Mouse (Mus musculus): ENCODE results near the gene Itln1.
"Not testable (repeated sequence)": the region's sequence is repeated elsewhere in the genome, so short reads cannot be mapped to it uniquely, and the experiment has no call there.

Gene Itln1

DNA sequence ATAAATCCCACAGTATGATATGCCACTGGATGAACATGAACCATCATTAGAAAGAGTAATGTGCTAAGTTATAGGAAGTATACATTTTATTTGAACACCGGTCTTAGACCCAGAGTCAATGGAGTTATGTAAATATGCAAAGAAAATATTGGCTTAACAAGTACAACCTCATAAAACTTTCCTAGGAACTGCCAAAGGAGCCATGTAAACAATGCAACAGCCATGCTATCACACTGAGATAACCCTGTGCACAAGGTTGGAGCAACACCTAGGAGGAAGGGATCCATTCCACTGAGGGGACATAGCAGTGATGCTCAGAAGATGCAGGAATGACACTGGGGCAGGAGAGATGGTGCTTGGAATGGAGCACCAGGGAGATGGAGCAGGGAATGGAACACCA, 21.3 kb downstream of the Itln1 start:
- in situ Hi-C loops (cut with MboI, MseI) = no loop called here

DNA sequence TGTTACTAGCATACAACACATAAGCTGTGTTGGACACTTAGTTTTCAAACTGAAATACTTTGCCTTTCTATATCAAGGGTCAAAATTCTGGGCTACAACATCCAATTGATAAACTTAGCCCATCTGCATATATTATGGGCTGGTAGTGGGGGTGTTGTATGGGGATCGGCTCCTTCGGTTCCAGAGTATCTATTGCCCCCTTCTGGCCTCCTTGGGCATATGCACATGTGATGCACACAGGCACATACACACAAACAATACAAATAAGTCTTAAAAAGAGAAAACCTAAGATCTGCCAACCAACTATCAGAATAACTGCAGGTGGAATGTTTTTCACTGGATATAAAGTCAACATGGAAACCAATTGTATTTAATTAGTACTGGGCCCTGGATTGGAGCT, 21.9 kb downstream of the Itln1 start:
- in situ Hi-C loops (cut with MboI, MseI) = no loop called here

DNA sequence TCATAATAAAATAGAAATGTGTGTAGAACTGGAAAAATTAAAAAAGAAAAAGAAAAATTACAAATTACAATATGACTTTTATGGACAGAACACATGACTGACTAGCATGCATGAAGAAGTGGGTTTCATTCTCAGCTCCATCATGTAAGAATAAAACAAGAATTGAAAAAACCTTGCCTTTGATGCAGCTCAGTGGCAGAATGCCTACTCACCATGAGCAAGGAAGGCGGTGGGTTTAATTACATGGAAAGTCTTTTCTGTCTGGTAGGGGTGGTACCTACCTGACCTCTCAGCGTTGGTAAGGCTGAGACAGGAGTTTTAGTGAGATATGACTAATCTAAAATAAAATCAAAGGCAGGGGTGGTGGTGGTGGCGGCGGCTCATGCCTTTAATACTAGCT, 30.5 kb downstream of the Itln1 start:
- in situ Hi-C loops (cut with MboI, MseI) = no loop called here

DNA sequence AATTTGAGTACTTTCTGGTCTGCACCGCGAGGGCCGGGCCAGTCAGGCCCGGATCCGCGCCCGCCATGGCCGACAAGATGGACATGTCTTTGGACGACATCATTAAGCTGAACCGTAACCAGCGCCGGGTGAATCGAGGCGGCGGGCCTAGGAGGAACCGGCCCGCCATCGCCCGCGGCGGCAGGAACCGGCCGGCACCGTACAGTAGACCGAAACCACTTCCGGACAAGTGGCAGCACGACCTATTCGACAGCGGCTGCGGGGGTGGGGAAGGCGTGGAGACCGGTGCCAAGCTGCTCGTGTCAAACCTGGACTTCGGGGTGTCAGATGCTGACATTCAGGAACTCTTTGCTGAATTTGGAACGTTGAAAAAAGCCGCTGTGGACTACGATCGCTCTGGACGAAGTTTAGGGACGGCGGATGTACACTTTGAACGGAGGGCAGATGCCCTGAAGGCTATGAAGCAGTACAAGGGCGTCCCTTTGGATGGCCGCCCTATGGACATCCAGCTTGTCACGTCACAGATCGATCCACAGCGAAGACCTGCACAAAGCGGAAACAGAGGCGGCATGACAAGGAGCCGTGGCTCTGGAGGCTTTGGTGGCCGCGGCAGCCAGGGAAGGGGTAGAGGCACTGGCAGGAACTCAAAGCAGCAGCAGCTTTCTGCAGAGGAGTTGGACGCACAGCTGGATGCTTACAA, 31.4 kb downstream of the Itln1 start:
- in situ Hi-C loops (cut with MboI, MseI) = no loop called here

DNA sequence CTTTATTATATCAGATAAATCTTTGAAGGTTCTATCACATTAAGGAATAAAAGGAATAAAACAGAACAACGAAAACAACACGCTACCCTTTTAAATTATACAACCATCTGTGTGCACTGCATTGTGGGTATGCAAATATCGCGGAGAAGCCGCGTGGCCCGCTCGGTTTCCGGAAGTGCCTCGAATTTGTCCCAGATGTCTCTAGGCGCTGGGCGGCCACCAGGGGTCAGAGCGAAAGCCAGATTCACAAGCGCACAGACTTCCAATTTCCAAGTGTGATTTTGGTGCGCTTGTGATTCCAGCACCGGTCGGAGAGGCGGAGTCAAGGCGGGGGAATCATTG, 31.9 kb downstream of the Itln1 start, which contains the start of gene Alyref2:
TSS of gene Alyref2 (plus strand) at position 229 of the 342 bp plus-strand sequence.
- in situ Hi-C loops (cut with MboI, MseI) = no loop called here

DNA sequence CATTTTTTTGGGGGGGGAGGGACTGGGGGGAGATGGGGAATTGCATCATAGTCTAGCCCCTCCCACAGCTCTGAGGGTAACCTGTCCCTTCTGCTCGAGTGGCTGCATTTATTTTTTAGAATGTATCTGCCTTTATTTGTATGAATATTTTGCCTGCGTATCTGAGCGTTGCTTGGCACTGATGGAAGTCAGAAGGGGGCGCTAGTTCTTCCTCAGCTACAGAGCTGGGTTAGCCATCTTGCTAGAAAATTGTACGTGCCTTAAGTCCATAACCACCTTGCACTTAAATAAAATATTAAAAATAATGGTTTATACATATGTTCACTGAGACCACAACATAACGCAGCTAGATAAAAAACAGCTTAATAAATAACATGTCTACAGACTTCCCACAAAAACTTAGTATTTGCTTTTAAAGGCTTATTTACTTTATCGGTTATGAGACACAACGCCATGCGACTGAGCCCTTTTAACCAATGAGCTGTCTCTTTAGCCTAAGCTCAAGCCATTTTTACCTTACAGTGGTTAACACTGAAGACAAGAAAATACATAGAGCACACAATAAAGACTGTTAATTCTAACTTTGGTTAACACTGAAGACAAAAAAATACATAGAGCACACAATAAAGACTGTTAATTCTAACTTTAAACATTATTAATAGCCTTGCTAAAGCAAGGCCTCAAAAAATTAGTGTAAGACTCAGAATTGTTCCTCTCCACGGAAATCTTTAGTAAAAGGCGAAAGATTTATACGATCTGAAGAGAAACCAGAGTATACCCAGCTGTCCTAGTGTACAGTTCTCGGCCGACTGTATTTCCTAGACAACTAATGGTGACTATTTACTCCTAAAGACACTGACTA, 32.5 kb downstream of the Itln1 start:
- in situ Hi-C loops (cut with MboI, MseI) = no loop called here

DNA sequence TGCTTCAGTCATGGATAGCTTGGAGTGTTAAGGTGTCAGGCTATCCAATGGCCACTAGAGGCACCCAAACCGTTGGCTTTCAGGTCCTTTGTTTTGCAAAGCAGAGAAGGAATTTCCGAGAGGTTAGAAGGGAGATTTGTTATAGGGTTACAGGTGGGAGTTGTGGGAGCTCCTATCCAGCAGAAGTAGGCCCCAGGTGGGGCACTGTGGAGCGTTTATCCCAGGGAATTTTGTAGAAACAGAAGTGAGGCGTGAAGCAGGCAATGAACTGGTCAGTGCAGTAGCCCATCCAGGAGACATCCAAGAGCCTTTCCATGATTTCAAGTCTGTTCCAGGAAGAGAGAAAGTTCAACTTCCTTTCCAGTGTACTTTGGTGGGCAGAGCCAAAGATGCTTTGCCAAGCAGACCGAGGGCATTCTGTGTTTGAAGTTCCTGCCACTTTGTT, 33.4 kb downstream of the Itln1 start:
- in situ Hi-C loops (cut with MboI, MseI) = no loop called here

DNA sequence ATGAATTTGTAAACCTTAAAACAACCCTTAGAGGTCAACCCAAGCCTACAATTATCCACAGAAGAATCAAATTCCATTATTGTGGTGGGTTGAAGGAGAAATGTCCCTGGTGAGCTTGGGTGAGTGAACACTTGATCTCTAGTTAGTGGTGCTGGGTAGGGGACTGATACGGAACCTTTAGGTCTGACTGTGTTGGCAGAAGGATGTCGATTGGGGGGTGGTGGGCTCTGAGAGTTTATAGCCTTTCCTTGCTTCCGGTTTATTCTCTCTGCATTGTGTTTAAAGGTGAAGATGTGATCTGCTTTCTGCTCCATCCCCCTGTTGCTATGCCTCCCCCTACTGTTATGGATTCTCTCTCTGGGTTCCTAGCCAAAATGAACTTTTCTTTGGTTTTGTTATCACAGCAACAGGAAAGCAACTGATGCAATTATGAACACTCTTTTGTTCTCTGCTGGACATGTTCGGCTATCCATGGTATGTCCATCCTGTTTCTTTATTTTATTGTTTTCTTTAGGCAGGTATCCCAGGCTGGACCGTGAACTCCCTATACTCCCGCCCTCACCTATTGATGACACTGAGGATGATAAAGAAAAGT, 34.0 kb downstream of the Itln1 start:
- in situ Hi-C loops (cut with MboI, MseI) = no loop called here

DNA sequence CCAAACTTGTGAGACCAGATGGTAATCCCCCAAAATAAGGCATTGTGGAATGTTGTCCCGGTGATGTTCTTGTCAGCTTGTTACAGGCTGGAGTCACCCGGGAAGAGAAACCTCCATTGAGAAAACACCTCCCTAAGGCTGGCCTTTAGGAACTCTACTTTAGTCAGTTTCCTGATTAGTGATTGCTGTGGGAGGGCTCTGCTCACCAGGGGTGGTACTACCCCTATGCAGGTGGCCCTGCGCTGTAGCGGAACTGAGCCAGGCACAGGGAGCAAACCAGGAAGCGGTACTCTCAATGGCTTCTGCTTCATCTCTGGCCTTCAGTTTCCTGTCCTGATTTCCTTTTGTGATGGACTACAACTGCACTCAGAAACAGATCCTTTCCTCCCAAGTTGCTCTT, 35.2 kb downstream of the Itln1 start:
- in situ Hi-C loops (cut with MboI, MseI) = no loop called here

DNA sequence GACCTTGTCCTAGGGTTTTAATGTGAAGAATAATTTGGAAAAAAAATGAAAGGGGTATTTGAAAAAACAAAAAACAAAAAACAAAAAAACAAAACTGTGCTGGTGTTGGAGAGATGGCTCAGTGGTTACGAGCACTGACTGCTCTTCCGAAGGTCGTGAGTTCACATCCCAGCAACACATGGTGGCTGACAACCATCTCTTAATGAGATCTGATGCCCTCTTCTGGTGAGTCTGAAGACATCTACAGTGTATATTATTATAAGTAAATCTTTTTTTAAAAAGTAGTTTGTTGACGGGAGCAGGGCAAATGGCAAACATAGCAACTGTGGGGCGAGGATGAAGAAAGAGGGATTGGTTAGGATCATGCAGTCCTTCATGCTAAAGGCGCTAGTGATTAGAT, 39.7 kb downstream of the Itln1 start:
- in situ Hi-C loops (cut with MboI, MseI) = no loop called here

DNA sequence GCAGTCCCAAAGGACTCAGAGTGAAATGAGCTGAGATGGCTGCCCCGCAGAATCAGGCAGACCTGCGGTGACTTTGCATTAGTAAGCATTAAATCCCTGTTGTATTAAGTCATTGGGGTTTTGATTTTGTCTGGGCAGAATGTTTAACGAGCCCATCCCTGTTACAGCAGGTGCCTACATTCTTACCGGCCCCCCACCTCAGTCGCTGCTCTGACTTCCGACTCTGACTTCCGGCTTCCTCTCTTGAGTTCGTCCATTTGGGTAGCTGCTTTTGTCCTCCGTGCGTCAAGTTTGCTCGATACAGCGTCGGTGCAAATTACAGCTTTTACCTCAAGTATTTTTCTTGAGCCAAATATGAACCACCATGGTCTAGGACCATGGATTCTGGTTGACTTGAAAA, 40.9 kb downstream of the Itln1 start:
- in situ Hi-C loops (cut with MboI, MseI) = no loop called here

DNA sequence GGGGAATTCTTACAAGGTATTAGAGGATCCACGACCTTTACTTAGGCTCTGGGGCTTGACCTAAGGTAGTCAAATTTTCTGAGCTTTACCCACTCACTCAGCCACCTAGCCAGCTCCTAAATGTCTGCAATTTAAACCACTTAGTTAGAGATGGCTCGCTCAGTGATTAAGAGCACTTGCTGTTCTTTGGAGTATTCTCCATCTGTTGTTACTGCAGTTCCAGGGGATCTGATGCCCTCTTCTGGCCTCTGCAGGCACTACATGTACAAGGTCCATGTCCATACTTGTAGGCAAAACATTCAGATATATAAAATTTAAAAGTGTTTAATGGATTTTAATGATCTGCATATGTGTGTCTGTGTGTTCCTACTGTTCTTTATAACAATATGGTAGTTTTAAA, 56.1 kb downstream of the Itln1 start:
- in situ Hi-C loops (cut with MboI, MseI) = no loop called here

DNA sequence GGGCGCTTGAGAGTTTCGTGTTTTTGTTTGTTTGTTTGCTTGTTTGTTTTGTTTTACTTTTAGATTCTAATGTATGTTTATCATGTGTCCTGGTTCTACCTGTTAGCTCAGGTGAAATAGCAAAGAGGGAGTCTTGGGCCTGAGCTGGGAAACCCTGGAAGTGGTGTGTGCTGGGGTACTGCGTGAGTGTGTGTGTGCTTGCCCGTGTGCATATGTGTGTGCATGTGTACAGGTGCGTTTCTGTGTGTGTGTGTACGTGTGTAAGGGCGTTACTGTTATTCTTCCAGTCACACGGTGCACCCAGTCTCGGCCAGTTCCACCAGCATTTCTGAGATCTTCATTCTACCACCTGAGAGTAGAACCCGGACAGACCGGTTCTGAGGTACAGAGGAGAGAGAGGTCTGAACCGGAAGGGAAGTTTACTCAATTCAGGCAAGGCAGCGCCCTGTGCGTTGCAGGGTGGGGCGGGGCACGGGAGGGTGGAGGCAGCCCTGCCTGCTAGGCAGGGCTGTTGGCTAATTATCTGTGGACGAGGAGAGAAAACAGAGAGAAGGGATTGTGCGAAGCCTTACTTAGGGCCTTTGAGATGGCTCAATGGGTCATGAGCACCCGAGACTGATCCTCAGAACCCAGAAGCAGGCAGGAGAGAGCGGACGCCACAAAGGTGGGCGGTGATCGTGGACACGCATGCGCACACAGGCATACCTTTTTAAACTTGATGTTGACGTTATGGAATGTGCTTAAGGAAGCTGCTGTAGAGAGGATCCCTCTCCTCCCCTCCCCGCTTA, 57.1 kb downstream of the Itln1 start:
- in situ Hi-C loops (cut with MboI, MseI) = no loop called here

DNA sequence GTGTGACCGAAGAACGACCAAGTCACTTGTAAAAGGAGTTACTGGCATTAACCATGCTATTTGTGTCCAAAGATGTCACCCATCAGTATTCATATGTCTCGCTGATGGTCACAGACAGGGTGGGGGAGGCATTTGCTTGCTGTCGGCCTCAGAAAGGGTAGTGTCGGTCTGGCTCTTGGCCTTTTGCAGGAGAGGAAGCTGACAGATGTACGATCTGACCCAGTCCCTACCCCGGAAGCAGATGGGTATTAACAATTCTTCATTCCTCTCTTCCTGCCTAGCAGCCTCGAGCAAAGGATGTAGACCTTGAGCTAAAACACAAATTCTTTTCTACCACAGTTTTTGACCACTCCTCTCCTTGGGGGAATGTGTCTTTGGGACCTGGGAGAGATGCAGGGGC, 58.0 kb downstream of the Itln1 start:
- in situ Hi-C loops (cut with MboI, MseI) = no loop called here

DNA sequence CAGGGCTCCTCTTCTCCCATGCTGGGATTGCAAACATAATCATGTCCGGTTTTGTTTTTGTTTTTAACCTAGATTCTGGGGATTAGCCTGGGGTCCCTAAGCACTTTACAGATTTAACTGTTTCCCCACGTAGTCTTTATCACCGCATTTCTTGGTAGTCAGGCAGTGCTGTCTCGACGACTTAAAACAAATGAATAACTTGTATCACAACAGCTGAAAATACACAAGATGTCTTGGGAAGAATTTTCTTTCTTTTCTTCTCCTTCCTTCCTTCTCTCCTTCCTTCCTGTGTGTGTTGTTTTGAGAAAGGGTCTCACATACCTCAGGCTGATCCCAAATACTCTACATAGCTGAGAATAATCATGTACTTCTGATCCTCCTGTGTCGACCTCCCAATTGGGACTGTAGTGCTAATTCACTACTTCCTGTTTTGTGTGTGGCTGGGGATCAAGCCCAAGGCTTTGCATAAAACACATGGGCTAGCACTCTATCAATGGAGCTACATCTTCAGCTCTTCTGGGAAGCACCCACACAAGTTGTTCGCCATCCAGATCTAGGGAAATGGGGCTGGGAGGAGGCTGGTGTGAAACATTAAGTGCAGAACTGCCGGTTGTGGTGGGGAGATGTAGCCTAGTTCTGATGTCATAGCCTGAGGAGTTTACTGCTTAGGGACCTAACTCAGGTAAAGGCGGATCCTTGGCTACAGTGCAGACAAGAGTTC, 61.0 kb downstream of the Itln1 start:
- in situ Hi-C loops (cut with MboI, MseI) = no loop called here

DNA sequence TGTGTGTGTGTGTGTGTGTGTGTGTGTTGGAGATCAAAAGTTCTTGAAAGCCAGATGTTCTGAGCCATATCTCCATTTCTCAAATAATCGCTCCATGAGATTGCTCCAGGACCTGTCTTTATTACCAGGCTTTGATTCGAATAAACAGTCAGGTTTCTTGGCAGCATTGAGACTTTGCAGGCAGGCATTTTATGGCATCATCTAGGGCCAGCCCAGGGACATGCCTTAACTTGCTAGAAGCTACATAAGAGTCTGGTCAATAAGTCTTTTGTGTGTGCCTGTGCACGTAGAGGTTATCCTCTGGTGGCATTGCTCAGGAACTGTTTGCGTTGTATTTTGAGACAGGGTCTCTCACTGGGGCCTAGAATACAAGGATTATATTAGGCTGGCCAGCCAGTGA, 61.6 kb downstream of the Itln1 start:
- in situ Hi-C loops (cut with MboI, MseI) = no loop called here

DNA sequence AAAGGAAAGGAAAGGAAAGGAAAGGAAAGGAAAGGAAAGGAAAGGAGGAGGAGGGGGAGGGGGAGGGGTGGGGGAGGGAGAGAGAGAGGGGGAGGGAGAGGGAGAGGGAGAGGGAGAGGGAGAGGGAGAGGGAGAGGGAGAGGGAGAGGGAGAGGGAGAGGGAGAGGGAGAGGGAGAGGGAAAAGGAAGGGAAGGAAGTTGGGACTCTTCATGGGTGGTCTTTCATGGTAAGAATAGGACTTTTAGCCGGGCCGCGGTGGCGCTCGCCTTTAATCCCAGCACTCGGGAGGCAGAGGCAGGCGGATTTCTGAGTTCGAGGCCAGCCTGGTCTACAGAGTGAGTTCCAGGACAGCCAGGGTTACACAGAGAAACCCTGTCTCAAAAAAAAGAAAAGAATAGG, 63.2 kb downstream of the Itln1 start:
- in situ Hi-C loops (cut with MboI, MseI) = not testable (repeated sequence)

DNA sequence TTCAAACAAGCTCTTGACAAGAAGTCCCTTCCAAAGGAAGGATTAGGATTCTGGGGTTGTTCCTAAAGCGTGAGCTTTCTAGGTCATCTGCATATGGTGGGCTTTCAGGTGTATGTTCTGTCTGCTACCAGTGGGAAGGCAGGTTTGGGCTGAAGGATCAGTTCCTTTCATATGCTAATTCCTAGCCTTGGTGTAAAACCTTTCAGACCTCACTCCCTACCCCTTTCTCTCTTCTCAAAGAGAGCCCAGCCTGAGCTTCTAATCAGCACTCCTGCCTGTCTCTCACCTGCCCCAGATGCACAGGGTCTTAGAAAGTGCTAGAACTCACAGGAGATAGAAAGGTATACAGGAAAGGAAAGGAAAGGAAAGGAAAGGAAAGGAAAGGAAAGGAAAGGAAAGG, 63.6 kb downstream of the Itln1 start:
- in situ Hi-C loops (cut with MboI, MseI) = no loop called here

DNA sequence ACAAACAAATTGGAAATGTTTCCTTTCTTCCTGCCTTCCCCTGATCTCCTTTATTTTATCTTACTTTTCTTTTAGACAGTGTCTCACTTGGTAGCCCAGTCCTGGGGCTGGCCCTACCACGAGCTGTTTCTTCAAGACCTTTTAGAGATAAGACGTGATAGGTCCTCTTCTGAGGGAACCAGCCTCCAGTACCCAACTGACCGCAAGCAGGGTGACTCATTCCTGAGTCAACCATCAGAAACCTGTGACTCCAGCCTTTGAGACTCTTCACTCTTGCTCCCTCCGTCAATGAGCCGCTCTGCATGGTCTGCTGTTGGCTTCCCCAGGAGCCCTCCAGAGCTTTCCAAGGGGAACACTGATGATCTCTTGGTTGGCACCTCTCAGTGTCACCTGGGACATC, 64.2 kb downstream of the Itln1 start:
- in situ Hi-C loops (cut with MboI, MseI) = no loop called here

DNA sequence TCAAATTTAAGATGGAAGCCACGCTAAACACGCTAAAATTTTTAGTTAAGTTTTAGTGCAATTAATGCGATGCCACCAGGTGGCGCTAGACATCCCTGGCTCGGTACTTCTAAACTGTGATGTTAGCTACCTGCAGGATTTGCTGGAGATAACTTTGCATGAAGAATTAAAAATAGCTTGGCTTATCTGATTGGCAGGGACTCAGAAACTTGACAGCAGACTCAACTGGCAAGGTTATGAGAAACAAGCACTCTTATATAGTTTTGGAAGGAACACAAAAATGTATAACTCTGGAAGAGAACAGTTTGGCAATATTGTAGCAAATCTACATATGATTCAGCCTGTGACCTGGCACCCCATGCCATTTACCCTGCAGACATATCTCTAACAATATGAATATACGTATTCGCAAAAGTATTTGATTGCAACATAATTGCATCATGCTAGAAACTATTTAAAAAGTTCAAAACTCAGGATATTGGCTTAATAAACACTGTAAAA, 64.7 kb downstream of the Itln1 start:
- in situ Hi-C loops (cut with MboI, MseI) = no loop called here

DNA sequence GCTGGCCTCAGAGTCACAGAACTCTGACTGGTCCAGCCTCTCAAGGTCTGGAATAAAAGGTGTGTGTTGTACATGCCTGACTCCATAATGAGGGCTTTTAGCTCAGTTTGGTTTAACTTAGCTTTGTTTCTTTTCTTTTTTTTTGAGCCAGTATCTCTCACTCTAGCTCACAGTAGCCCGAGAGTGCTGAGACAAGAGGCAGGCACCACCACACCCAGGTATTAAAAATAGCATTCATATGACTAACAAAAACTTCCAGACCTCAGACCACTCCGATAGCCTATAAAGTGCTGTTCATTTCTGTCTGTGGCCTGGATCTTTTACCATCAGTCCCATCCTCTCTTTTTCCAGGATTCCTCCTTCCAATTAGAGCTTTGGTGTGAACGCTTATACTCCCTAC, 65.4 kb downstream of the Itln1 start:
- in situ Hi-C loops (cut with MboI, MseI) = no loop called here

Measured in T-helper 1 cell (primary cell).